Mouse (Mus musculus): ENCODE data around the gene Zswim3. TPM values are rescaled to one million over a fixed set of nuclear protein-coding genes. Genes with fewer than 3 reads are reported as not detected.

Zswim3 gene
- polyA plus RNA-seq, 1 experiment, result 2.2 TPM

GRCm38 (mm10) chr2:164866741-164867551 is 62.0 kb downstream of the Zswim3 start:
- 34% methylated on average over 16 of the region's 16 CpGs for WGBS
- H3K36me3 ChIP-seq (ENCODE audit: control insufficient read depth, insufficient read depth, low read length), result no peaks in the 10 kb centered on the region
- H3K4me3 ChIP-seq (ENCODE audit: insufficient read depth, low read depth, low read length), result no peak overlapping the region
- H3K27ac ChIP-seq (ENCODE audit: insufficient read depth, low read depth, low read length), result peak overlapping the region; percentile 29; the same call in 1 of the 2 replicates
- H3K27me3 ChIP-seq (replicated peaks; ENCODE audit: control insufficient read depth, insufficient read depth, low read length), result no peaks in the 10 kb centered on the region
- peak; percentile 80 for DNase-seq
- TF ChIP-seq CTCF (conservative IDR thresholded peaks at IDR 0.05; ENCODE audit: insufficient read depth, insufficient read length, low read depth, low read length), result no peak
- TF ChIP-seq POLR2A (IDR thresholded peaks at IDR 0.05; ENCODE audit: low read depth, low read length), result no peak
- H3K4me1 ChIP-seq (ENCODE audit: control insufficient read depth, insufficient read depth, low read length), result no peaks in the 10 kb centered on the region

- DNase-seq, result peak; percentile 31
- Histone ChIP-seq H3K27me3 (replicated peaks; ENCODE audit: control insufficient read depth, insufficient read depth, low read length) (no peaks in the 10 kb centered on the region), H3K27ac (ENCODE audit: insufficient read depth, low read depth, low read length) (peak overlapping the region; percentile 29; the same call in 1 of the 2 replicates), H3K4me1 (ENCODE audit: control insufficient read depth, insufficient read depth, low read length) (no peaks in the 10 kb centered on the region), H3K4me3 (ENCODE audit: insufficient read depth, low read depth, low read length) (no peak overlapping the region), H3K36me3 (ENCODE audit: control insufficient read depth, insufficient read depth, low read length) (no peaks in the 10 kb centered on the region)
- WGBS, result 93% methylated on average over 7 of the region's 7 CpGs
- no peak for TF ChIP-seq POLR2A (IDR thresholded peaks at IDR 0.05; ENCODE audit: low read depth, low read length)
- peak; percentile 57 for TF ChIP-seq CTCF (conservative IDR thresholded peaks at IDR 0.05; ENCODE audit: insufficient read depth, insufficient read length, low read depth, low read length)
Measured at GRCm38 (mm10) chr2:164867566-164867965, 62.7 kb downstream of the Zswim3 start.

GRCm38 (mm10) chr2:164868491-164868890 is 63.6 kb downstream of the Zswim3 start:
- Histone ChIP-seq H3K27ac (ENCODE audit: insufficient read depth, low read depth, low read length) (no peak overlapping the region), H3K27me3 (replicated peaks; ENCODE audit: control insufficient read depth, insufficient read depth, low read length) (no peaks in the 10 kb centered on the region), H3K4me1 (ENCODE audit: control insufficient read depth, insufficient read depth, low read length) (no peaks in the 10 kb centered on the region), H3K36me3 (ENCODE audit: control insufficient read depth, insufficient read depth, low read length) (no peaks in the 10 kb centered on the region), H3K4me3 (ENCODE audit: insufficient read depth, low read depth, low read length) (no peak overlapping the region)
- no peak for DNase-seq
- no peak for TF ChIP-seq CTCF (conservative IDR thresholded peaks at IDR 0.05; ENCODE audit: insufficient read depth, insufficient read length, low read depth, low read length)
- TF ChIP-seq POLR2A (IDR thresholded peaks at IDR 0.05; ENCODE audit: low read depth, low read length), result no peak
- WGBS, result 55% methylated on average over 7 of the region's 7 CpGs

Other genes starting within 250 kb of the Zswim3 start
- 459 and 460 TPM in 2 replicates for gene Wfdc2, start 242.7 kb upstream of the Zswim3 start, polyA plus RNA-seq (2012; rRNA removed)
- gene Spint3, start 231.6 kb upstream of the Zswim3 start, polyA plus RNA-seq (2012; rRNA removed), result not detected in 2 replicates
- gene Wfdc6a, start 219.7 kb upstream of the Zswim3 start, polyA plus RNA-seq (2012; rRNA removed), result not detected in 2 replicates
- not detected in 2 replicates for gene Eppin, start 211.5 kb upstream of the Zswim3 start, polyA plus RNA-seq (2012; rRNA removed)
- gene Wfdc6b, start 191.6 kb upstream of the Zswim3 start, polyA plus RNA-seq (2012; rRNA removed), result not detected in 2 replicates
- not detected in 2 replicates for gene Wfdc8, start 191.5 kb upstream of the Zswim3 start, polyA plus RNA-seq (2012; rRNA removed)
- 9.2 and 10.3 TPM in 2 replicates for gene Wfdc16, start 166.3 kb upstream of the Zswim3 start, polyA plus RNA-seq (2012; rRNA removed)
- gene Wfdc10, start 149.1 kb upstream of the Zswim3 start, polyA plus RNA-seq (2012; rRNA removed), result not detected in 2 replicates
- not detected in 2 replicates for gene Wfdc9, start 148.5 kb upstream of the Zswim3 start, polyA plus RNA-seq (2012; rRNA removed)
- not detected in 2 replicates for gene Wfdc11, start 131.0 kb upstream of the Zswim3 start, polyA plus RNA-seq (2012; rRNA removed)
- gene Wfdc13, start 120.0 kb upstream of the Zswim3 start, polyA plus RNA-seq (2012; rRNA removed), result not detected in 2 replicates
- gene Spint4, start 106.6 kb upstream of the Zswim3 start, polyA plus RNA-seq (2012; rRNA removed), result not detected in 2 replicates
- gene Spint5, start 89.8 kb upstream of the Zswim3 start, polyA plus RNA-seq (2012; rRNA removed), result not detected in 2 replicates
- 0.57 and 1.0 TPM in 2 replicates for gene Wfdc3, start 59.2 kb upstream of the Zswim3 start, polyA plus RNA-seq (2012; rRNA removed)
- 32.6 and 34.5 TPM in 2 replicates for gene Dnttip1, start 59.1 kb upstream of the Zswim3 start, polyA plus RNA-seq (2012; rRNA removed)
- 6.6 and 7.1 TPM in 2 replicates for gene Ube2c, start 35.2 kb upstream of the Zswim3 start, polyA plus RNA-seq (2012; rRNA removed)
- gene Tnnc2, start 25.1 kb upstream of the Zswim3 start, polyA plus RNA-seq (2012; rRNA removed), result 124 TPM in 1 of 2 replicates, not detected in the other
- gene Snx21, start 19.3 kb upstream of the Zswim3 start, polyA plus RNA-seq (2012; rRNA removed), result 23.2 and 32.9 TPM in 2 replicates
- 68.4 and 75.7 TPM in 2 replicates for gene Acot8, start 216 bp upstream of the Zswim3 start, polyA plus RNA-seq (2012; rRNA removed)
- gene Zswim1, start 17.6 kb downstream of the Zswim3 start, polyA plus RNA-seq (2012; rRNA removed), result 11.7 and 11.8 TPM in 2 replicates
- 0.20 TPM in 1 of 2 replicates, not detected in the other for gene Spata25, start 23.4 kb downstream of the Zswim3 start, polyA plus RNA-seq (2012; rRNA removed)
- gene Ctsa, start 27.8 kb downstream of the Zswim3 start, polyA plus RNA-seq (2012; rRNA removed), result 504 and 687 TPM in 2 replicates
- 3.7 and 4.7 TPM in 2 replicates for gene Neurl2, start 28.4 kb downstream of the Zswim3 start, polyA plus RNA-seq (2012; rRNA removed)
- 39.6 and 41.5 TPM in 2 replicates for gene Pltp, start 52.6 kb downstream of the Zswim3 start, polyA plus RNA-seq (2012; rRNA removed)
- 37.2 and 43.1 TPM in 2 replicates for gene Pcif1, start 74.2 kb downstream of the Zswim3 start, polyA plus RNA-seq (2012; rRNA removed)
- 20.4 and 25.7 TPM in 2 replicates for gene Zfp335, start 106.7 kb downstream of the Zswim3 start, polyA plus RNA-seq (2012; rRNA removed)
- gene Mmp9, start 135.7 kb downstream of the Zswim3 start, polyA plus RNA-seq (2012; rRNA removed), result 1.7 and 1.8 TPM in 2 replicates
- 1.5 and 2.2 TPM in 2 replicates for gene Slc12a5, start 155.7 kb downstream of the Zswim3 start, polyA plus RNA-seq (2012; rRNA removed)
- 31.3 and 34.4 TPM in 2 replicates for gene Ncoa5, start 229.8 kb downstream of the Zswim3 start, polyA plus RNA-seq (2012; rRNA removed)